Mouse (Mus musculus): ENCODE results near the gene Taf7l. TPM values are rescaled to one million over a fixed set of nuclear protein-coding genes. Genes with fewer than 3 reads are reported as not detected.

Gene Taf7l
- 0.23 TPM for polyA plus RNA-seq (2014; fragmentation: Illumina TruSeq; extraction: RNeasy Lipid Tissue Mini Kit (QIAGEN cat#74804))

GRCm38 (mm10) chrX:134476290-134476689 is at the start of gene Taf7l:
Gene Taf7l (minus strand): TSS chrX:134476490.

Other genes starting within 250 kb of the Taf7l start
- gene Trmt2b, start 199.5 kb downstream of the Taf7l start, polyA plus RNA-seq (2014; fragmentation: Illumina TruSeq; extraction: RNeasy Lipid Tissue Mini Kit (QIAGEN cat#74804)), result 54.2 TPM
- 146 TPM for gene Tmem35a, start 181.3 kb downstream of the Taf7l start, polyA plus RNA-seq (2014; fragmentation: Illumina TruSeq; extraction: RNeasy Lipid Tissue Mini Kit (QIAGEN cat#74804))
- 18.1 TPM for gene Cenpi, start 168.4 kb downstream of the Taf7l start, polyA plus RNA-seq (2014; fragmentation: Illumina TruSeq; extraction: RNeasy Lipid Tissue Mini Kit (QIAGEN cat#74804))
- 2.1 TPM for gene Drp2, start 71.9 kb downstream of the Taf7l start, polyA plus RNA-seq (2014; fragmentation: Illumina TruSeq; extraction: RNeasy Lipid Tissue Mini Kit (QIAGEN cat#74804))
- gene Timm8a1, start 65.4 kb upstream of the Taf7l start, polyA plus RNA-seq (2014; fragmentation: Illumina TruSeq; extraction: RNeasy Lipid Tissue Mini Kit (QIAGEN cat#74804)), result 113 TPM
- 4.9 TPM for gene Btk, start 107.1 kb upstream of the Taf7l start, polyA plus RNA-seq (2014; fragmentation: Illumina TruSeq; extraction: RNeasy Lipid Tissue Mini Kit (QIAGEN cat#74804))
- 1,205 TPM for gene Rpl36a, start 109.2 kb upstream of the Taf7l start, polyA plus RNA-seq (2014; fragmentation: Illumina TruSeq; extraction: RNeasy Lipid Tissue Mini Kit (QIAGEN cat#74804))
- gene Gla, start 124.6 kb upstream of the Taf7l start, polyA plus RNA-seq (2014; fragmentation: Illumina TruSeq; extraction: RNeasy Lipid Tissue Mini Kit (QIAGEN cat#74804)), result 13.2 TPM
- gene Hnrnph2, start 124.7 kb upstream of the Taf7l start, polyA plus RNA-seq (2014; fragmentation: Illumina TruSeq; extraction: RNeasy Lipid Tissue Mini Kit (QIAGEN cat#74804)), result 266 TPM
- gene Armcx4, start 210.0 kb upstream of the Taf7l start, polyA plus RNA-seq (2014; fragmentation: Illumina TruSeq; extraction: RNeasy Lipid Tissue Mini Kit (QIAGEN cat#74804)), result 13.5 TPM
- gene Armcx1, start 241.5 kb upstream of the Taf7l start, polyA plus RNA-seq (2014; fragmentation: Illumina TruSeq; extraction: RNeasy Lipid Tissue Mini Kit (QIAGEN cat#74804)), result 68.9 TPM

Measured in ovary, adult 10 weeks (tissue).